Mouse (Mus musculus): ENCODE results near the gene Gdpd1. TPM values are rescaled to one million over a fixed set of nuclear protein-coding genes. Genes with fewer than 3 reads are reported as not detected.
A peak's percentile ranks its signal among the peaks of the same experiment; 100 is the strongest.
"Not testable (repeated sequence)": the region's sequence is repeated elsewhere in the genome, so short reads cannot be mapped to it uniquely, and the experiment has no call there.

The Gdpd1 gene
- polyA plus RNA-seq, 1 experiment, result 1.2 TPM

DNA sequence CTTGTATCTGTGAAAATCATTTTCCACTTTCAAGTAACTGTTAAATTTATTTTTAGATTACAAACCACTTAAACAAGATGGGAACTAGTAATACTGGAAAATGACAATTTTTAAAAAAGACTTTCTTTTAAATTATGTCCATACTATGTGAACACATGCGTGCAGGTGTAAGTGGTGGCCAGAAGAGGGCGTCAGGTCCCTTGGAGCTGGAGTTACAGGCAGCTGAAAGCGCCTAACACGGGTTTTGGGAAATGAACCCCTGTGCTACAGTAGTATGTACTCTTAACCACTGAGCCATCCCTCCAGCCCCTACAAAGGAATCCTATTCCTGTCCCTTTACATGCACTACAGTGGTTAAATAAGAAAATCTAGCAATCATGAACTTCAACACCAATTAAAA is 37.7 kb downstream of the Gdpd1 start:
- peaks cover 4% of the 10 kb centered on the region for H3K4me1 ChIP-seq
- H3K9me3 ChIP-seq, result no peaks in the 10 kb centered on the region
- H3K36me3 ChIP-seq (replicated peaks; ENCODE audit: low read length), result no peaks in the 10 kb centered on the region
- no peak overlapping the region for H3K4me3 ChIP-seq (replicated peaks)
- TF ChIP-seq FLI1 (IDR thresholded peaks at IDR 0.05; ENCODE audit: low read length) (no peak), GATA1 (IDR thresholded peaks at IDR 0.05; ENCODE audit: borderline replicate concordance, low read length) (no peak)
- H3K27me3 ChIP-seq (replicated peaks), result peaks cover 19% of the 10 kb centered on the region

DNA sequence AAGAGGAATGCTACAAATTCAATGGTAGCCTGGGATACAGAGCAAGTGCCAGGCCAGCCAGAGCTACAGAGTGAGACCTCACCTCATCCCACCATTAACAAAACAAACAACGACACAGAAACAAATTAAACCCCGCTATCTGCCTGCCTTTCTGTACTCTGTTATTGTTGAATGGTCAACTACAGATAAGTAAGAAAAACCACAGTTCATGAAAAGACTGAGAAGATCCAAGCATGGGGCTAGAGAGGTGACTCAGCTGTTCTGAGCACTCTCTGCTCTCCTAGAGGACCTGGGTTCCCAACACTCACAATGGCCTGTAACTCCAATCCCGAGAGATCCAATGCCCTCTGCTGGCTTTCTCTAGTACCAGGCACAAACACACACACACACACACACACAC is 45.6 kb downstream of the Gdpd1 start:
- Histone ChIP-seq H3K36me3 (replicated peaks; ENCODE audit: low read length) (no peaks in the 10 kb centered on the region), H3K4me3 (replicated peaks) (no peak overlapping the region), H3K4me1 (peaks cover 26% of the 10 kb centered on the region), H3K9me3 (no peaks in the 10 kb centered on the region), H3K27me3 (replicated peaks) (peaks cover 19% of the 10 kb centered on the region)
- TF ChIP-seq GATA1 (IDR thresholded peaks at IDR 0.05; ENCODE audit: borderline replicate concordance, low read length), result no peak
- no peak for TF ChIP-seq FLI1 (IDR thresholded peaks at IDR 0.05; ENCODE audit: low read length)

DNA sequence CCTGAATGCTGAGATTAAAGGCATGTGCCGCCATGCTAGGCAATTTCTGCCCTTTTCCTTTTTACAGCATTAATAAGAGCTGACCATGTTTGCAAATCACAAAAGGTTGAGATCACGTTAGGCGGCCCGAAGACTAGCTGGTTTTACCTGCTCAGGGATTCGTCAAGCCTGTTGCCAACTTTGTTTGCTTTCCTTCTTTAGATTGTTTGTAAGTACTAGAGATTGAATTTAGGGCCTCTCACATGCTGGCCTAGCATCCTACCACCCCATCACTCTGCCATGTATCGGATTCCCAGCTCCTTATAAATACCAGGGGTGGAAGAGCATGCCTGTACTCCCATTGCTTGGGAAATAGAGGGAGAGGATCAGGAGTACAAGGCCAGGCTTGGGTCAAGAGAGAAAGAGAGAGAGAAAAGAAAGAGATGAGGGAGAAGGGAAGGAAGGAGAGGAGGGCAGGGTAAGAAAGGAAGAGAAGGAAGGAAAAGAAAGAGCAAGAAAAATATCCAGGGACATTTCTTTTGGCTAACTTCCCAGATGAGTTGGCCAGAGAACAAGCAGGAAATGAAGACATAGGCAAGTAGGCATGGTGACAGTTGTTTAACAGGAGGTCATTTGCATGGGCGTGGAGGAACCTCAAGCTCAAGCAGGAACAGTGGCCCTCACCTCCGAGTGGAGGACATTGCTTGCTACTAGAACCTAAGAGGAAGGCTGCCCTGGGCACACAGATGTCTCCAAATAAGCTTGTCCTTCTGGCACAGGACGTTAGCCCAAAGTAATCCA is 47.6 kb downstream of the Gdpd1 start:
- peaks cover 5% of the 10 kb centered on the region for H3K27me3 ChIP-seq (replicated peaks)
- TF ChIP-seq GATA1 (IDR thresholded peaks at IDR 0.05; ENCODE audit: borderline replicate concordance, low read length), result no peak
- TF ChIP-seq FLI1 (IDR thresholded peaks at IDR 0.05; ENCODE audit: low read length), result no peak
- H3K4me1 ChIP-seq, result peaks cover 26% of the 10 kb centered on the region
- H3K36me3 ChIP-seq (replicated peaks; ENCODE audit: low read length), result no peaks in the 10 kb centered on the region
- H3K9me3 ChIP-seq, result peaks cover 4% of the 10 kb centered on the region
- peak overlapping the region; percentile 62 for H3K4me3 ChIP-seq (replicated peaks)

DNA sequence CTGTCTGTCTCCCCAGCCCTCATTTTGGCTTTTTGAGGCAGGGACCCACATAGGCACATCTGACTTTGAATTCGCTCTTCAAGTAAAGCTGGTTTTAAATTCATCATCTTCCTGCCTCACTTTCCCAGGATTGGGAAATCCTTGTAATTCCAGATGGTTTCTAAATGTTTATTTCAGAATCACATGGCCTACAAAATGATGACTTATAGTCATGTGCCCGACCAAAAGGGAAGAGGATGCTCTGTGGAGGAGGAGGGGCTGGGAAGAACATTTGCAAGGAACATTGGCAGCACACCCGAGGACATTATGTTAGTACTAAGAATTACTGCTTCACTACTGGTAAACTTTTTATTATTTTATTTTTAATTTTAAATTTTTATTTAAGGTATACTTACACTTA is 48.5 kb downstream of the Gdpd1 start:
- TF ChIP-seq FLI1 (IDR thresholded peaks at IDR 0.05; ENCODE audit: low read length), result no peak
- TF ChIP-seq GATA1 (IDR thresholded peaks at IDR 0.05; ENCODE audit: borderline replicate concordance, low read length), result no peak
- Histone ChIP-seq H3K4me3 (replicated peaks) (no peak overlapping the region), H3K4me1 (peaks cover 26% of the 10 kb centered on the region), H3K36me3 (replicated peaks; ENCODE audit: low read length) (no peaks in the 10 kb centered on the region), H3K9me3 (peaks cover 6% of the 10 kb centered on the region), H3K27me3 (replicated peaks) (peaks cover 2% of the 10 kb centered on the region)

DNA sequence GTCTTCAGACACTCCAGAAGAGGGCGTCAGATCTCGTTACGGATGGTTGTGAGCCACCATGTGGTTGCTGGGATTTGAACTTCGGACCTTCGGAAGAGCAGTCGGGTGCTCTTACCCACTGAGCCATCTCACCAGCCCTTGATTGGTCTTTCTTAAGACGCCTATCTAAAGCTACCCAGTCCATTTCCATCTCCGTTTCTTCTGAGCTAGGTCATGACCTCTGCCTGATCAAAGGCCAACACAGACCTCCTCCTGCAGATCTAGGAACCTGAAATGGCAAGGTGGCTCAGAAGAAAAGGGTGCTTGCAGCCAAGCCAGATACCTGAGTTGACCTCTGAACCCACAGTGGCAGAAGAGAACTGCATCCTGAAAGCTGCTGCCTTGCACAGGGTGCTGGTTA is 50.6 kb downstream of the Gdpd1 start:
- not testable (repeated sequence) for H3K9me3 ChIP-seq; H3K4me3 ChIP-seq (replicated peaks); H3K27me3 ChIP-seq (replicated peaks); H3K36me3 ChIP-seq (replicated peaks; ENCODE audit: low read length)
- H3K4me1 ChIP-seq, result peaks cover 24% of the 10 kb centered on the region

DNA sequence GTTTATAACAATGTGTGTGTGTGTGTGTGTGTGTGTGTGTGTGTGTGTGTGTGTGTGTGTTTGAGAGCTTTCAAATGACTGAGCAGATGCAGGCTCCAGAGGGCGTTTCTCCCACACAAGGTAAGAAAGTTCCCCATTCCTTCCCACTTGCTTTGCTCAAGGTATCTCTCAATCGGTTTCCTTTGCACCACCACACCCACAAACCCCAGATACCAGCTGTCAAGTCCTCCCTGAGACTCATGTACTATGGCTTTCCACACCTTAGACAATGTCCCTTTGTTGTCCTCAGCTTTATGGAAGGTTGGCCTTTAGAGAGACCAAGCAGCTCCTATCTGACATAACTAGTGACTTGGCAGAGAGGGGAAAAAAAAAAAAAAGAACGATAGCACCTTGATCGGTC is 51.1 kb downstream of the Gdpd1 start:
- Histone ChIP-seq H3K4me3 (replicated peaks) (no peak overlapping the region), H3K9me3 (peaks cover 10% of the 10 kb centered on the region), H3K27me3 (replicated peaks) (peaks cover 3% of the 10 kb centered on the region), H3K36me3 (replicated peaks; ENCODE audit: low read length) (no peaks in the 10 kb centered on the region), H3K4me1 (peaks cover 19% of the 10 kb centered on the region)
- TF ChIP-seq FLI1 (IDR thresholded peaks at IDR 0.05; ENCODE audit: low read length) (no peak), GATA1 (IDR thresholded peaks at IDR 0.05; ENCODE audit: borderline replicate concordance, low read length) (no peak)

DNA sequence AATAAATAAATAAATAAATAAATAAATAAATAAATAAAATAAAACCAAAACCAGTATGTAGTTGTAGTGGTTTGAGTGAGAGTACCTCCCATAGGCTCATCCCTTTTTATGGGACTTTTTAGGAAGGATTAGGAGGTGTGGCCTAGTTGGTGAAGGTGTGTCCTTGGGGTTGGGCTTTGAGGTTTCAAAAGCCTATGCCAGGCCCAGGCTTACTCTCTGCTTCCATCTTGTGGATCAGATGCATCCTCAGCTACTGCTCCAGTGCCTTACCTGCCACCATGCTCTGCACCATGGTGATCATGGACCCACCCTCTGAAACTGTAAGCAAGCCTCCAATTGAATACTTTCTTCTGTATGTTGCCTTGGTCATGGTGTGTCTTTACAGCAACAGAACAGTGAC is 52.3 kb downstream of the Gdpd1 start:
- H3K9me3 ChIP-seq, result peaks cover 10% of the 10 kb centered on the region
- no peaks in the 10 kb centered on the region for H3K36me3 ChIP-seq (replicated peaks; ENCODE audit: low read length)
- TF ChIP-seq GATA1 (IDR thresholded peaks at IDR 0.05; ENCODE audit: borderline replicate concordance, low read length) (no peak), FLI1 (IDR thresholded peaks at IDR 0.05; ENCODE audit: low read length) (no peak)
- H3K4me3 ChIP-seq (replicated peaks), result no peak overlapping the region
- peaks cover 4% of the 10 kb centered on the region for H3K27me3 ChIP-seq (replicated peaks)
- peaks cover 15% of the 10 kb centered on the region for H3K4me1 ChIP-seq

DNA sequence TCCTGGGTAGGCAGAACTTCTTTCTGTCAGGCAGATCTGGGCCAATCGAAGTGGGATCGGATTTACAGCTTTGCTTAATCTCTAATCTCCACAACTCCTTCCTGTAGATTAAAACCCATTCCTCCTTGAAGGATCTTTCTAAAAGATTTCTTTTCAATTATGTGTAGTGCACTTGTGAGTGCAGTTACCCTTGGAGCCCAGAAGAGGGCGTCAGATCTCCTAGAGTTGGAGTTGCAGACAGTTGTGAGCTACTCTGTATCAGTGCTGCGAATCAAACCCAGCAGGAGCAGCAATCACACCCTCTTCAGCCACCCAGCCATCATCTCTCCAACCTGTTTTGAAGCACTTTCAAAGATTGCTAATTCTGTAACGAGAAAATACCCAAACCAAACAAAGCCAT is 53.4 kb downstream of the Gdpd1 start:
- TF ChIP-seq GATA1 (IDR thresholded peaks at IDR 0.05; ENCODE audit: borderline replicate concordance, low read length) (no peak), FLI1 (IDR thresholded peaks at IDR 0.05; ENCODE audit: low read length) (no peak)
- no peak overlapping the region for H3K4me3 ChIP-seq (replicated peaks)
- H3K9me3 ChIP-seq, result peaks cover 10% of the 10 kb centered on the region
- peaks cover 4% of the 10 kb centered on the region for H3K27me3 ChIP-seq (replicated peaks)
- H3K36me3 ChIP-seq (replicated peaks; ENCODE audit: low read length), result no peaks in the 10 kb centered on the region
- peaks cover 10% of the 10 kb centered on the region for H3K4me1 ChIP-seq

DNA sequence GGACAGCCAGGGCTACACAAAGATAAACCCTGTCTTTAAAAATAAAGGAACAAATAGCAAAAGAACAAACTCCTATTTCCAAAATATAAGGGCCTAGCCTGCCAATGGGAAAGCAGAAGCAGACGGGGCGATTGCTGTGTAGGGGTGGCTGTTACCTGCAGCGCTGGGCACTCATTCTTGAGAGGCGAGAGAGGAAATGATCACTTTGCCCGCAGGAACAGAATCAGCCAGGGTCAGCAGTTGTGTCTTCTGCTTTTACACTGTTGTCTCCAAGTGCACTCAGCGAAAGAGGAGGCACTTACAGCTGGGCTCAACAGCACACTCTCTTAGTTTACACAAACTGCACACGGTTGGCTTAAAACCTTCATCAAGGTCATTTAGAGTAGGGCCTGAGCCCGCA is 54.4 kb downstream of the Gdpd1 start:
- Histone ChIP-seq H3K9me3 (peaks cover 10% of the 10 kb centered on the region), H3K27me3 (replicated peaks) (peaks cover 4% of the 10 kb centered on the region), H3K4me1 (peaks cover 10% of the 10 kb centered on the region), H3K4me3 (replicated peaks) (no peak overlapping the region), H3K36me3 (replicated peaks; ENCODE audit: low read length) (no peaks in the 10 kb centered on the region)
- TF ChIP-seq FLI1 (IDR thresholded peaks at IDR 0.05; ENCODE audit: low read length) (no peak), GATA1 (IDR thresholded peaks at IDR 0.05; ENCODE audit: borderline replicate concordance, low read length) (no peak)

DNA sequence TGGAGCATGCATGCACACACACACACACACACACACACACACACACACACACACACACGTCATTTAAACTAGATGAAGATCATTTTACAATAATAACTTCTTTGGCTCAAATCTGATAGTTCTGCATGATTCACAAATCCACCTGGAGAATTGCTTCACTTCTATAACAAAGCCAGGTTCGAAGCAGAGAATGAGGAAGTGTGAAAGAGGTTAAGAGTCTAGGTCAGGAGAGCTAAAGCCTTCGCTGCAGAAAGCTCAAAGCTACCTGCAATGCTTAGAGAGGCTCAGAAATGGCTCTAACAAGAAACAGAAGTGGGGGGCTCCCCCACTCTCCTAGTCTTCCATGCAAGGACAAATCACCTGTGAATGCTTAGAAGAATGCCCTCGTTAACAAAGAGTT is 55.8 kb downstream of the Gdpd1 start:
- no peaks in the 10 kb centered on the region for H3K36me3 ChIP-seq (replicated peaks; ENCODE audit: low read length)
- peaks cover 10% of the 10 kb centered on the region for H3K9me3 ChIP-seq
- H3K4me3 ChIP-seq (replicated peaks), result no peak overlapping the region
- H3K27me3 ChIP-seq (replicated peaks), result peaks cover 4% of the 10 kb centered on the region
- peaks cover 6% of the 10 kb centered on the region; the same call in 1 of the 2 replicates for H3K4me1 ChIP-seq
- no peak for TF ChIP-seq GATA1 (IDR thresholded peaks at IDR 0.05; ENCODE audit: borderline replicate concordance, low read length)
- no peak for TF ChIP-seq FLI1 (IDR thresholded peaks at IDR 0.05; ENCODE audit: low read length)

Measured in megakaryocyte, embryonic 14.5 days (primary cell).